Mouse (Mus musculus) heart, embryonic 12.5 days (tissue): ENCODE measurements around the gene Btf3. TPM values are rescaled to one million over a fixed set of nuclear protein-coding genes. Genes with fewer than 3 reads are reported as not detected.
A peak's percentile ranks its signal among the peaks of the same experiment; 100 is the strongest.

ENCODE experiments used
- ATAC-seq: fragments of 200-750 bp; cut with Nextera tagmentation; 2 replicates; pipeline ENCODE4 v1.8.0; 2017; ENCODE audit warnings: moderate TSS enrichment, moderate library complexity; ENCODE audit not compliant: insufficient number of reproducible peaks, low FRiP score
- H3K27ac ChIP-seq: fragments of 300-500 bp; sonication (generic); 2 replicates; pipeline ENCODE4 v1.5.1; 2016; ENCODE audit warnings: mild to moderate bottlenecking, moderate library complexity; ENCODE audit not compliant: poor library complexity, severe bottlenecking
- H3K27me3 ChIP-seq: fragments of 300-500 bp; sonication (generic); replicated peaks from 2 replicates; pipeline ENCODE4 v1.6.1; 2016; ENCODE audit warnings: mild to moderate bottlenecking, moderate library complexity
- H3K36me3 ChIP-seq: fragments of 300-500 bp; sonication (generic); 2 replicates; pipeline ENCODE4 v1.6.1; 2016; ENCODE audit warnings: mild to moderate bottlenecking, moderate library complexity
- H3K4me1 ChIP-seq: fragments of 300-500 bp; sonication (generic); replicated peaks from 2 replicates; pipeline ENCODE4 v1.6.1; 2016; ENCODE audit warnings: mild to moderate bottlenecking
- H3K4me2 ChIP-seq: fragments of 300-500 bp; sonication (generic); 2 replicates; pipeline ENCODE4 v1.6.1; 2016; ENCODE audit warnings: mild to moderate bottlenecking, moderate library complexity
- H3K4me3 ChIP-seq: fragments of 300-500 bp; sonication (generic); 2 replicates; pipeline ENCODE4 v1.5.1; 2016; ENCODE audit warnings: mild to moderate bottlenecking
- H3K9ac ChIP-seq: fragments of 300-500 bp; sonication (generic); 2 replicates; pipeline ENCODE4 v1.6.1; 2016; ENCODE audit warnings: mild to moderate bottlenecking, moderate library complexity
- H3K9me3 ChIP-seq: fragments of 300-500 bp; sonication (generic); replicated peaks from 2 replicates; pipeline ENCODE4 v1.6.1; 2016; ENCODE audit warnings: mild to moderate bottlenecking, moderate library complexity
- WGBS: fragments of 180-500 bp; shearing (Covaris S2); methylation state at CpG from one replicate; pipeline ENCODE4 v1.1.7; 2016; 5-methylcytosine and 5-hydroxymethylcytosine counted together
- polyA plus RNA-seq: library from polyadenylated mRNA; unstranded; fragments of >200 nt; fragmentation: Nextera tagmentation; extraction: Ambion mirVana; gene quantifications from 2 replicates; pipeline ENCODE4 v1.2.1, GENCODE M21; 2016

The Btf3 gene
- polyA plus RNA-seq, 1 experiment from 2014 or later: 474 TPM

- ATAC-seq: no peak
- WGBS: 44% methylated on average over 2 of the region's 2 CpGs
- H3K27me3 ChIP-seq: no peaks in the 10 kb centered on the region
- H3K9ac ChIP-seq: no peak overlapping the region
- H3K9me3 ChIP-seq: no peaks in the 10 kb centered on the region
- H3K4me2 ChIP-seq: no peak overlapping the region
- no peaks in the 10 kb centered on the region for H3K36me3 ChIP-seq
- no peaks in the 10 kb centered on the region for H3K4me1 ChIP-seq
- no peak overlapping the region for H3K27ac ChIP-seq
- H3K4me3 ChIP-seq: no peak overlapping the region
These were observed 15.3 kb upstream of the Btf3 start for GRCm38 (mm10) chr13:98332106-98332505.

- ATAC-seq: no peak
- 80% methylated on average over 11 of the region's 11 CpGs for WGBS
- Histone ChIP-seq H3K4me3 (no peak overlapping the region), H3K36me3 (no peaks in the 10 kb centered on the region), H3K4me2 (no peak overlapping the region), H3K27ac (no peak overlapping the region), H3K9me3 (no peaks in the 10 kb centered on the region), H3K4me1 (no peaks in the 10 kb centered on the region), H3K9ac (no peak overlapping the region), H3K27me3 (no peaks in the 10 kb centered on the region)
These were observed 8.2 kb upstream of the Btf3 start for GRCm38 (mm10) chr13:98325034-98325433.

GRCm38 (mm10) chr13:98317911-98318310, 1.1 kb upstream of the Btf3 start:
- no peaks in the 10 kb centered on the region for H3K27me3 ChIP-seq
- ATAC-seq: no peak
- H3K36me3 ChIP-seq: peaks cover 15% of the 10 kb centered on the region
- H3K4me2 ChIP-seq: no peak overlapping the region
- peaks cover 12% of the 10 kb centered on the region for H3K4me1 ChIP-seq
- 88% methylated on average over 6 of the region's 6 CpGs for WGBS
- no peaks in the 10 kb centered on the region for H3K9me3 ChIP-seq
- H3K4me3 ChIP-seq: no peak overlapping the region
- no peak overlapping the region for H3K9ac ChIP-seq
- H3K27ac ChIP-seq: no peak overlapping the region

- Histone ChIP-seq H3K36me3 (peaks cover 20% of the 10 kb centered on the region), H3K27ac (peak overlapping the region; percentile 90), H3K4me1 (peaks cover 12% of the 10 kb centered on the region), H3K9ac (peak overlapping the region; percentile 99), H3K4me2 (peak overlapping the region; percentile 78), H3K27me3 (no peaks in the 10 kb centered on the region), H3K9me3 (no peaks in the 10 kb centered on the region), H3K4me3 (peak overlapping the region; percentile 100)
- 2% methylated on average over 16 of the region's 16 CpGs for WGBS
- no peak for ATAC-seq
These were observed 456 bp upstream of the Btf3 start for GRCm38 (mm10) chr13:98317246-98317677.

GRCm38 (mm10) chr13:98316140-98316479, 696 bp downstream of the Btf3 start:
- WGBS: under 1% methylated on average over 17 of the region's 17 CpGs
- Histone ChIP-seq H3K4me3 (peak overlapping the region; percentile 100), H3K4me1 (peaks cover 12% of the 10 kb centered on the region), H3K4me2 (peak overlapping the region; percentile 78), H3K27ac (peak overlapping the region; percentile 90), H3K36me3 (peaks cover 31% of the 10 kb centered on the region), H3K9ac (peak overlapping the region; percentile 99), H3K27me3 (no peaks in the 10 kb centered on the region), H3K9me3 (no peaks in the 10 kb centered on the region)
- ATAC-seq: no peak

GRCm38 (mm10) chr13:98315124-98315523, 1.7 kb downstream of the Btf3 start:
- Histone ChIP-seq H3K4me3 (peak overlapping the region; percentile 19; the same call in 1 of the 2 replicates), H3K4me2 (peak overlapping the region; percentile 49), H3K4me1 (peaks cover 12% of the 10 kb centered on the region), H3K27ac (no peak overlapping the region), H3K9ac (peak overlapping the region; percentile 50; the same call in 1 of the 2 replicates), H3K9me3 (no peaks in the 10 kb centered on the region), H3K36me3 (peaks cover 41% of the 10 kb centered on the region), H3K27me3 (no peaks in the 10 kb centered on the region)
- WGBS: 57% methylated on average over 4 of the region's 4 CpGs
- ATAC-seq: no peak

- H3K36me3 ChIP-seq: peaks cover 52% of the 10 kb centered on the region
- 79% methylated on average over 7 of the region's 7 CpGs for WGBS
- no peak overlapping the region for H3K4me2 ChIP-seq
- ATAC-seq: no peak
- H3K27me3 ChIP-seq: no peaks in the 10 kb centered on the region
- peaks cover 12% of the 10 kb centered on the region for H3K4me1 ChIP-seq
- H3K9me3 ChIP-seq: no peaks in the 10 kb centered on the region
- no peak overlapping the region for H3K4me3 ChIP-seq
- no peak overlapping the region for H3K27ac ChIP-seq
- no peak overlapping the region for H3K9ac ChIP-seq
These were observed 3.2 kb downstream of the Btf3 start for GRCm38 (mm10) chr13:98313631-98314030.

- H3K9ac ChIP-seq: no peak overlapping the region
- no peak overlapping the region for H3K4me2 ChIP-seq
- no peaks in the 10 kb centered on the region for H3K27me3 ChIP-seq
- H3K36me3 ChIP-seq: peaks cover 61% of the 10 kb centered on the region
- H3K4me1 ChIP-seq: peaks cover 19% of the 10 kb centered on the region
- no peak overlapping the region for H3K27ac ChIP-seq
- no peak for ATAC-seq
- WGBS: 92% methylated on average over 5 of the region's 5 CpGs
- no peaks in the 10 kb centered on the region for H3K9me3 ChIP-seq
- no peak overlapping the region for H3K4me3 ChIP-seq
These were observed 5.2 kb downstream of the Btf3 start for GRCm38 (mm10) chr13:98311597-98311996.

- no peak overlapping the region for H3K4me3 ChIP-seq
- H3K4me2 ChIP-seq: no peak overlapping the region
- H3K36me3 ChIP-seq: peaks cover 54% of the 10 kb centered on the region
- ATAC-seq: no peak
- H3K4me1 ChIP-seq: peaks cover 12% of the 10 kb centered on the region; the same call in 1 of the 2 replicates
- H3K27me3 ChIP-seq: no peaks in the 10 kb centered on the region
- no peak overlapping the region for H3K9ac ChIP-seq
- no peak overlapping the region for H3K27ac ChIP-seq
- 81% methylated on average over 4 of the region's 4 CpGs for whole genome bisulfite sequencing
- no peaks in the 10 kb centered on the region for H3K9me3 ChIP-seq
These were observed 8.1 kb downstream of the Btf3 start for GRCm38 (mm10) chr13:98308724-98309123.

DNA sequence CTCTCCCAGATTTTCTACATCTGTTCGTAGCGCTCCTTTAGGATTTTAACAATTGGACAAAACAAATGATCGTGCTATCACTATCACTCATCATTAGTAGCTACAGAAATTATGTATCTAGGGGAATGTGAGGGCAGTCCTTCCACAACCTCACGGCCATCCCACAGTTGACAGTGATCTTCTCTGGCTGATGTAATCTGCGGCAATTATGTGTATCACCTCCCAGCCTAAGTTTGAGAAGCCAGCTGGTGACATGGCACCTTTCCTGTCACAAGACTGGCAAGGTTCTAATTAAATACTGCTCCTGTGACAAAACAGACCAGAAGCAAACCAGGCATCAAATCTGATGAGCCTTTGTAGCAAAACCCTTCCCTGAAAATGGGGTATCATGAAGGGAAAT, 8.8 kb downstream of the Btf3 start:
- 85% methylated on average over 5 of the region's 5 CpGs for WGBS
- peaks cover 47% of the 10 kb centered on the region for H3K36me3 ChIP-seq

GRCm38 (mm10) chr13:98306852-98307475, 9.8 kb downstream of the Btf3 start:
- Histone ChIP-seq H3K9me3 (no peaks in the 10 kb centered on the region), H3K9ac (no peak overlapping the region), H3K27ac (no peak overlapping the region), H3K4me2 (no peak overlapping the region), H3K4me1 (peaks cover 12% of the 10 kb centered on the region; the same call in 1 of the 2 replicates), H3K27me3 (no peaks in the 10 kb centered on the region), H3K4me3 (no peak overlapping the region), H3K36me3 (peaks cover 38% of the 10 kb centered on the region)
- ATAC-seq: no peak
- 41% methylated on average over 14 of the region's 14 CpGs for WGBS

More for the DNA sequence above, 8.8 kb downstream of the Btf3 start:
- H3K4me2 ChIP-seq: no peak overlapping the region
- H3K27me3 ChIP-seq: no peaks in the 10 kb centered on the region
- no peak overlapping the region for H3K27ac ChIP-seq
- H3K9ac ChIP-seq: no peak overlapping the region
- ATAC-seq: no peak
- no peak overlapping the region for H3K4me3 ChIP-seq
- H3K9me3 ChIP-seq: no peaks in the 10 kb centered on the region
- H3K4me1 ChIP-seq: peaks cover 12% of the 10 kb centered on the region; the same call in 1 of the 2 replicates

DNA sequence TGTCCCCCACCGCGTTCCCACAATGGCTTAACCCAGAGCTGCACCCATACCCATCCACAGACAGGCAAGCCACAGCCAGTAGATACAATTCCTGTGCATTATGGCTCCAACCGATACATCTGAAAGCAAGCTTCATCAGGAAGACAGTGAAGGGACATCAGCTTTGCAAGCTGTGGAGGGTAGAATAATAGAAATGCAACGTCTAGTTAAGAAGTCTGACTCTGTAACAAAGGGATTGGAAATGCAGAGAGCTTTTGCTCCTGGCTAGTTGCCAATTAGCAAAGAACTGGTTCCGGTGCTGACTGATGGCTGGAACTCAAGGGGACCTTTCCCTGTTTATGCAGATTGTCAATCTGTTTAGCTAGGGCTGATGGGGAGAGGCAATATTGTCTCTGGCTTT, 10.4 kb downstream of the Btf3 start:
- Histone ChIP-seq H3K4me3 (no peak overlapping the region), H3K9ac (no peak overlapping the region), H3K4me2 (no peak overlapping the region), H3K27ac (no peak overlapping the region), H3K27me3 (no peaks in the 10 kb centered on the region), H3K4me1 (peaks cover 12% of the 10 kb centered on the region; the same call in 1 of the 2 replicates), H3K36me3 (peaks cover 32% of the 10 kb centered on the region), H3K9me3 (no peaks in the 10 kb centered on the region)
- WGBS: 36% methylated on average over 5 of the region's 5 CpGs
- no peak for ATAC-seq
